Mouse (Mus musculus) heart, adult 2 months (tissue): ENCODE results near the gene Cuedc1.

ENCODE experiments used
- CTCF ChIP-seq: fragments of 200-600 bp; IDR thresholded peaks from 2 replicates; pipeline ENCODE4 v1.8.1; 2022; ENCODE audit warnings: antibody characterized with exemption, mild to moderate bottlenecking, moderate library complexity
- POLR2A ChIP-seq: fragments of 200-500 bp; IDR thresholded peaks from 2 replicates; pipeline ENCODE4 v1.6.1; 2011; ENCODE audit warnings: mild to moderate bottlenecking, low read depth, low read length, control low read depth; ENCODE audit not compliant: insufficient read depth

DNA sequence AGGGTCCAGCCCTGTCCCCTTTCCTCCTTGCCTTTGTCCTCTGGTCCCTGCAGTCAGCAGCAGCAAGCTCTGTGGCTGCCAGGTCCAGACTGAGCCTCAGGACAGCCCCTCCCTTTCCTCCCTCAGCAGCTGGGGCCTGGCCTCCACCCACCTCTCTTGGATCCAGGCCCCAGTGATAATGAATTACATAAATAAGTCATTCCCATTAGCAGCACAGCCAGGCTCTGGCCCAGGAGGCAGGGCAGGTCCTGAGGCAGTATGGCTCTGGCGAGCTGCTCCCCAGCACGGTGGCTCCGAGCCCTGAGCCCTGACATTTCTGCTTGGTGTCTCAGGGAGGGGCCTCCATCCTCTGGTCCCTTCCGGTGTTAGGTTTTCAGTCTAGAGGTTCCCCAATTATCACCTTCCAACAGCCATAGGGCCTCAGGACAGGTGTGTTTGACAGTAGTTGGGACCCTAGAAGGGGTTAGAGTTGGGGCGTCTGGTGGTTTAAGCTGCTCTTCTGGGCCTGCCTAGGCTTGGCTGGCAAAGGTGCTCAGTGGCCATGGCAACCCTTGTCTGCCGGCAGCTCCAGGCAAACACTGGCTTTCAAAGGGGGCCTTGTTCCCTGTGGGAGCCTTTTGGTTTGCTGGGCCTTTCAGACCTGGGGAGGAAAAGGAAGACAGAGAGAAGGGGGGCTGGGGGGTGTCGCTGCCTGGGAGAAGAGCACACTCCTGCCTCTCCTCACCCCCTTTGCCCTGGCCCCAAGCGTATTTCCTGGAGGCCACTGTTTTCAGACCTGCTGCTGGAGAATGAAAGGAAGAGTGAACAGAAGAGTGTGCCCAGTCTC is 21.2 kb downstream of the Cuedc1 start:
- TF ChIP-seq POLR2A (peak; percentile 98), CTCF (no peak)
